Mouse (Mus musculus) thymus, postnatal 14 days (tissue): ENCODE measurements around the gene Impdh2.

ENCODE experiments used
- DNase-seq: peaks from one replicate; pipeline ENCODE4 v3.0.0; 2021

Impdh2 gene

GRCm38 (mm10) chr9:108611488-108611887 is 51.4 kb downstream of the Impdh2 start:
- no peak for DNase-seq
